Mouse (Mus musculus) erythroblast, embryonic 14.5 days (primary cell): Measurements from ENCODE around the gene Wdr81.

Experiments used
- GATA1 ChIP-seq: IDR thresholded peaks from 2 replicates; pipeline ENCODE4 v1.6.1; 2012; ENCODE audit warnings: low read length, inconsistent platforms, mixed read lengths
- TAL1 ChIP-seq: IDR thresholded peaks from 3 replicates; pipeline ENCODE4 v1.6.1; 2012; ENCODE audit warnings: low read length, inconsistent platforms, mixed read lengths

GRCm38 (mm10) chr11:75420810-75421374, 33.6 kb downstream of the Wdr81 start:
- TF ChIP-seq GATA1 (no peak), TAL1 (no peak)
